Mouse (Mus musculus) kidney, adult 2 months (tissue): ENCODE data around the gene Stx3. TPM values are rescaled to one million over a fixed set of nuclear protein-coding genes. Genes with fewer than 3 reads are reported as not detected.

Experiments
- DNase-seq: peaks from one replicate; pipeline ENCODE4 v3.0.0; 2021
- H3K27ac ChIP-seq: fragments of 200-500 bp; 2 replicates; pipeline ENCODE4 v1.5.1; 2012; ENCODE audit warnings: low read depth, low read length, control low read depth, inconsistent platforms; ENCODE audit not compliant: insufficient read depth
- H3K27me3 ChIP-seq: fragments of 200-500 bp; replicated peaks from 2 replicates; pipeline ENCODE4 v1.6.1; 2012; ENCODE audit warnings: mild to moderate bottlenecking, moderate library complexity, low read length, inconsistent platforms; ENCODE audit not compliant: control insufficient read depth, insufficient read depth
- H3K36me3 ChIP-seq: fragments of 200-500 bp; 2 replicates; pipeline ENCODE4 v1.6.1; 2012; ENCODE audit warnings: mild to moderate bottlenecking, moderate library complexity, low read length, inconsistent platforms; ENCODE audit not compliant: control insufficient read depth, insufficient read depth
- H3K4me1 ChIP-seq: fragments of 200-500 bp; 2 replicates; pipeline ENCODE4 v1.6.1; 2011; ENCODE audit warnings: low read length; ENCODE audit not compliant: control insufficient read depth, insufficient read depth
- H3K4me3 ChIP-seq: fragments of 200-500 bp; 2 replicates; pipeline ENCODE4 v1.5.1; 2011; ENCODE audit warnings: mild to moderate bottlenecking, low read depth, low read length, control low read depth; ENCODE audit not compliant: insufficient read depth
- CTCF ChIP-seq: fragments of 200-500 bp; conservative IDR thresholded peaks from 2 replicates; pipeline ENCODE4 v1.5.1; 2011; ENCODE audit warnings: low read depth, mild to moderate bottlenecking, control low read depth, low read length, moderate library complexity, mixed read lengths; ENCODE audit not compliant: insufficient read depth, insufficient read length
- POLR2A ChIP-seq: fragments of 200-500 bp; IDR thresholded peaks from one replicate; pipeline ENCODE4 v1.6.1; 2011; ENCODE audit warnings: low read depth, low read length, control low read depth
- WGBS: fragments of 180-500 bp; shearing (Covaris S2); methylation state at CpG from one replicate; pipeline ENCODE4 v1.1.7; 2018; 5-methylcytosine and 5-hydroxymethylcytosine counted together
- polyA plus RNA-seq: library from polyadenylated mRNA; depleted of rRNA; stranded (reverse); fragments of >200 nt; gene quantifications from 2 replicates; pipeline ENCODE4 v1.2.3, GENCODE M21; 2012; rRNA removed

The Stx3 gene
- polyA plus RNA-seq = 23.0 and 23.9 TPM in 2 replicates

DNA sequence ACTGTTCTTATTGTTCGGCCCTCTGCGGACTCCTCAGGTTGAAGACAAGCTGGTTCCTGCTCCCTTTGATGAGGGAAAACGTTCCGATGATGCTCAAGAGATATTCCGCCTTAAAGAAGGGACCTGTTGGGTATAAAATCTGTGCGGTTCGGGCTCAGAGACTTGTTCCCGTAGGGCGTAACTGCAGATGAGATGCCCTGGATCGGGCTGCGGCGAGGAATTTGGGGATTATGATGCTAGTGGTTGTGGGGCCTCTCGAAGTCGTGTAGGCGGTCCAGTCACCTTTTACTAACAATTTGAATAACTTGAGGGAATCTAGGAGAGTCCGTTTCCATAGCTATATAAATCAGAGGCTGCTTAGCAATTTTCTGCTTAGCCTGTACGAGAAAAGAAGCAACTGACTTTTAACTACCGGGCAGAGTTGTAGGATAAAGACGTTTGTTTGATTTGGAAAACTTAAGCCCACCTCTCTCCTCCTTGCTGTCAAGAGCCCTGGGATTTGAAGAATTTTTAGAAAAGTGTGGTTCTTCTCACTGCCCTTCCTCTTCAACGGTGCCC, at the start of gene Stx3:
TSS of gene Stx3 (minus strand) at position 261 of the 558 bp plus-strand sequence.
- peaks cover 15% of the 10 kb centered on the region for H3K4me1 ChIP-seq
- no peaks in the 10 kb centered on the region for H3K27me3 ChIP-seq
- H3K27ac ChIP-seq = peak within 1 kb of the TSS; percentile 71
- H3K36me3 ChIP-seq = no peaks in the 10 kb centered on the region
- TF ChIP-seq POLR2A (no peak), CTCF (no peak)
- under 1% methylated on average over 20 of the region's 20 CpGs for WGBS
- DNase-seq = no peak
- H3K4me3 ChIP-seq = peak within 1 kb of the TSS; percentile 63

DNA sequence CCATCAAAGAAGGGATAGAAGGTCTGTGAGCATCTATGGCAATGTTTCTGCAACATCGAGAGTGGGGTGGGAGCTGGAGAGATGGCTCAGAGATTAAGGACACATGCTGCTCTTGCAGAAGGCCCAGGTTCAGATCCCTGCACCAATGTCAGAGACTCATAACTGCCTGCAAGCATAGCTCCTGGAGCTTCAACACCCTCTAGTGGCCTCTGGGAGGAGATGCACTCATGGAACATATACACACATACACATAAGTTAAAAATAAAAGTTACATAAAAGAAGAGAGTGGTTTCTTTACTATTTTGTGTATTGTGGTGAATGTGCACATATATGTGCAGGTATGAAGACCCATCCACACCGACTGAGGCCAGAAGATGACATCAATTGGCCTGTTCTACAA, 48.6 kb upstream of the Stx3 start:
- no peak for DNase-seq
- WGBS = 81% methylated on average over 2 of the region's 2 CpGs
- H3K27me3 ChIP-seq = no peaks in the 10 kb centered on the region

DNA sequence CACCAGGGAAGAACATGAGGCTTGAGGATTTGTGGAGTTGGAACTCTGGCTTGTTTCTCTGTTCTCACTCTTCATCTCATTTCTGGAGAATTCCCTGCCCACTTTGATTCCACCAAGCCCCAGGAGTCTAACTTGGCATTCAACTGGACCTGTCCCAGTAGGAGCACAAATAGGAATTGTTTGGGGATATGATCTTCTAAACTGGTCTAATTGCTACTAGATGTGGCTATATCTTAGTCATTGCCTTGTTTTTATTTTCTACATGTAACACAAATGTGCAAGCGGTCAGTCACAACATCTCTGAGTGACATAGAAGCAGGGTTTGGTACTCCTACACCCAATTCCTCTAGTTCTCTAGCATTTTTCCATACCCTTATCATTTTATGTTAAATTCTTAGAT, 41.8 kb upstream of the Stx3 start, which contains the start of gene Olfr1418:
TSS of gene Olfr1418 (minus strand) at position 101 of the 400 bp plus-strand sequence.
- H3K27ac ChIP-seq = no peak within 1 kb of the TSS
- H3K36me3 ChIP-seq = no peaks in the 10 kb centered on the region
- no peaks in the 10 kb centered on the region for H3K27me3 ChIP-seq
- 95% methylated on average over 1 of the region's 1 CpGs for WGBS
- H3K4me1 ChIP-seq = no peaks in the 10 kb centered on the region
- TF ChIP-seq CTCF (no peak), POLR2A (no peak)
- DNase-seq = no peak
- H3K4me3 ChIP-seq = no peak within 1 kb of the TSS

More for the DNA sequence above, 48.6 kb upstream of the Stx3 start:
- Histone ChIP-seq H3K36me3 (no peaks in the 10 kb centered on the region), H3K4me1 (no peaks in the 10 kb centered on the region), H3K27ac (no peak overlapping the region), H3K4me3 (no peak overlapping the region)
- TF ChIP-seq CTCF = no peak
- no peak for TF ChIP-seq POLR2A

DNA sequence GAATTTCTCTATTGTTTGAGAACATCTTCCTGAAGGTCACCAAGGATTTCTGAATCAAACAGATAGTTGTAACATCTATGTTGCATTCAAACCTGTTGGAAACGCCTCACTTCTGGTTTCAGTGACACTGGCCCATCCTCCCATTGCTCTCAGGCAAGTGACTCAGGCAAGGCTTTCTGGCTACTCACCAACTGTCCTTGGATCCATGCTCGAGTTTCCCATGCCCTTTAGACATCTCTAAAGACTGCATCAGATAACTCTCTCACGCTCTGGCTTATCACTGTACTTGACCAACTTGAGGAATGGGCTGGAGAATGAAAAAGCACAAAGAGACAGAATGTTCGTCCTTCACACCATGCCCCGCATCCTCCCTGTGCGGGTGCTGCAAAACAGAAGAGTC, 37.3 kb upstream of the Stx3 start:
- no peak for DNase-seq
- WGBS = 75% methylated on average over 6 of the region's 6 CpGs
- Histone ChIP-seq H3K27ac (no peak overlapping the region), H3K27me3 (no peaks in the 10 kb centered on the region), H3K4me1 (no peaks in the 10 kb centered on the region), H3K4me3 (no peak overlapping the region), H3K36me3 (no peaks in the 10 kb centered on the region)
- no peak for TF ChIP-seq CTCF
- no peak for TF ChIP-seq POLR2A

DNA sequence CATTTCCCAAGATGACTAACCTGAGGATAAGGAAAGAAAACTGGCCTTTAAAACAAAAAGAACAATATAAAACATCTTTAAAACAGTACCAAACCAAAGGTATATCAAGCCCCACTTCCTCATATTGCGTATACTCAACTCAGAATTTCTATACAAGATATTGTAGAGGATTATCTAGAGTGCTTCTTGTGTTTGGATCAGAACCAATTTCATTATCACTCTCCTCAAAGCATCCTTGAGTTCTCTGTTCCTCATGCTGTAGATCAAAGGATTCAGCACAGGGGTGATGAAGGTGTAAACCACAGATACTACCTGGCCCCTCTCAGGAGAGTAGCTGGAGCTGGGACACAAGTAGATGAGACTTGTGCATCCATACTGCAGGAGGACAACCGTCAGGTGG, 35.6 kb upstream of the Stx3 start:
- Histone ChIP-seq H3K36me3 (no peaks in the 10 kb centered on the region), H3K27ac (no peak overlapping the region), H3K4me1 (no peaks in the 10 kb centered on the region), H3K4me3 (no peak overlapping the region), H3K27me3 (no peaks in the 10 kb centered on the region)
- 97% methylated on average over 2 of the region's 2 CpGs for WGBS
- DNase-seq = no peak
- TF ChIP-seq CTCF (no peak), POLR2A (no peak)

DNA sequence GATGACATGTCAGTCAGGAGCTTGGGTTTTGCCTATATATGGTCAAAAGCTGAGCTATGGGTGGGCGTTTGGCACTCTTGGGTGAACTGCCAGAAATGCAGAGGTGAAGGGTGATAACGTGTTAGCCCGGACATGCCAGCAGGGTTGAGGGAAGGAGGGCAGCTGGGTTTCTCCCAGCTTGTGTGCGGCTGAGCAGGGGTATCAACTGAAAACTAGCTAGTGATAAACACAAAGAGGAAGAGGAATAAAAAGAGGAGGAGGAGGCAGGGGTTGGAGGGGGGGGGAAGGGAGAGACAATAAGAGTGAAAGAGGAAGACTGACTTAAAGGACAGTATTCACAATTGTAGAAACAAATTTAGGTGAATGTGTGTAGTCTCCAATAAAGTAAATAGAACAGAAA, 33.4 kb upstream of the Stx3 start:
- WGBS = 63% methylated on average over 4 of the region's 4 CpGs

DNA sequence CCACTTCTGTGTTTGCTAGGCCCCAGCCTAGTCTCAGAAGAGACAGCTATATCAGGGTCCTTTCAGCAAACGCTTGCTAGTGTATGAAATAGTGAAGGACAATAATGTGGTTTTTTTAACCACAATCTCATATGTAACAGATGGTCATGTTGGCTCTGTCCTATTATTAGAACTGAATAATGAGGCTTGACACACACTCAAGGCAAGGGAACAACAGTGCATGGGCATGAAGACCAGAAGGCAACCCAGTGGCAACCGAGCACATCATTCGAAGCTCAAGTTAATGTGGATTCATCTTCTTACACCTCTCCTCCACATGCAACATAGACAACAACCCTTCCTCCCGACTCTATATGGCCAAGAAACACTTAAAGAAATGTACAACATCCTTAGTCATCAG, 27.1 kb upstream of the Stx3 start:
- H3K4me3 ChIP-seq = no peak overlapping the region

More for the DNA sequence above, 33.4 kb upstream of the Stx3 start:
- no peak for TF ChIP-seq POLR2A
- no peak for TF ChIP-seq CTCF
- Histone ChIP-seq H3K4me3 (no peak overlapping the region), H3K27me3 (no peaks in the 10 kb centered on the region), H3K4me1 (no peaks in the 10 kb centered on the region), H3K27ac (no peak overlapping the region), H3K36me3 (no peaks in the 10 kb centered on the region)
- DNase-seq = no peak

More for the DNA sequence above, 27.1 kb upstream of the Stx3 start:
- no peak for DNase-seq
- TF ChIP-seq POLR2A (no peak), CTCF (no peak)
- Histone ChIP-seq H3K36me3 (no peaks in the 10 kb centered on the region), H3K27ac (no peak overlapping the region), H3K4me1 (no peaks in the 10 kb centered on the region), H3K27me3 (no peaks in the 10 kb centered on the region)
- WGBS = 84% methylated on average over 4 of the region's 4 CpGs
